Mouse (Mus musculus): ENCODE measurements around the gene Nsmce4a.

DNA sequence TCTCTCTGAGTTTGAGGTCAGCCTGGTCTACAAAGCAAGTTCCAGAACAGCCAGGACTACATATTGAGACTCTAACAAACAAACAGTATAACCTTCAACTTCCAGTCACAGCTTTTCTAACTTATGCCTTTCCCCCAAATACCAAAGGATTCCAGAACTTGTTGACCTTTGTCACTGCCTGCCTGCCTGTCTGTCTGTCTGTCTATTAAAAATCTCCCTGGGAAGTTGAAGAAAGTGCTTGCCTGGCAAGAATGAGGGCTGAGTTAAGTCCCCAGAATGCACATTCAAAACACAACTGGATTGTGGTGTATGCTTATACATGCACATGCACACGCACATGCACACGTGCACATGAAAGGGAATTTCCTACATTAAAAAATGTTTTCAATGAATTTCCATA, 48.1 kb upstream of the Nsmce4a start:
- no peak for TF ChIP-seq POLR2A (IDR thresholded peaks at IDR 0.05; ENCODE audit: borderline replicate concordance, insufficient read depth, low read length)
- TF ChIP-seq CTCF (IDR thresholded peaks at IDR 0.05; ENCODE audit: borderline replicate concordance, insufficient read depth, low read depth, low read length): no peak

Measured in cerebellum, adult 2 months (tissue).